Mouse (Mus musculus): ENCODE measurements around the gene Tpk1. TPM values are rescaled to one million over a fixed set of nuclear protein-coding genes. Genes with fewer than 3 reads are reported as not detected.
"Not testable (repeated sequence)": the region's sequence is repeated elsewhere in the genome, so short reads cannot be mapped to it uniquely, and the experiment has no call there.

Tpk1 gene
- total RNA-seq, 2 experiments from 2014 or later, result 5.5 to 6.2 TPM

DNA sequence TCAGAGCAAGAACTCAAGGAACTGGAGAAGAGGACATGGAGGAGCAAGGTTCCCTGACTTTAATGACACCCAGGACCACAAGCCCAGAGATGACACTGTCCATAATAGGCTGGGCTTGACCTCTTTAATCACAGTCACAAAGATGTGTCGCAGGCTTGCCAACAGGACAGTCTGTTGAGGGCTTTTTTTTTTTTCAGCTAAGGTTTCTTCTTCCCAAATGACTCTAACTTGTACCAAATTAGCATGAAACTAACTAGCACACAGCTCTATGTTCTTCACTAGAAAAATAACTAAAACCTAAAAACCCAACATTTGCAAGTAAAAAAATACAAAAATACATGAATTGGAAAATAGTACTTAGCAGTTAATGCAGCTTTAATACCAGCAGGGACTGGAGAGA is 27.2 kb downstream of the Tpk1 start:
- DNase-seq, result no peak

- DNase-seq, result no peak
These were observed 28.0 kb downstream of the Tpk1 start for GRCm38 (mm10) chr6:43638119-43638518.

DNA sequence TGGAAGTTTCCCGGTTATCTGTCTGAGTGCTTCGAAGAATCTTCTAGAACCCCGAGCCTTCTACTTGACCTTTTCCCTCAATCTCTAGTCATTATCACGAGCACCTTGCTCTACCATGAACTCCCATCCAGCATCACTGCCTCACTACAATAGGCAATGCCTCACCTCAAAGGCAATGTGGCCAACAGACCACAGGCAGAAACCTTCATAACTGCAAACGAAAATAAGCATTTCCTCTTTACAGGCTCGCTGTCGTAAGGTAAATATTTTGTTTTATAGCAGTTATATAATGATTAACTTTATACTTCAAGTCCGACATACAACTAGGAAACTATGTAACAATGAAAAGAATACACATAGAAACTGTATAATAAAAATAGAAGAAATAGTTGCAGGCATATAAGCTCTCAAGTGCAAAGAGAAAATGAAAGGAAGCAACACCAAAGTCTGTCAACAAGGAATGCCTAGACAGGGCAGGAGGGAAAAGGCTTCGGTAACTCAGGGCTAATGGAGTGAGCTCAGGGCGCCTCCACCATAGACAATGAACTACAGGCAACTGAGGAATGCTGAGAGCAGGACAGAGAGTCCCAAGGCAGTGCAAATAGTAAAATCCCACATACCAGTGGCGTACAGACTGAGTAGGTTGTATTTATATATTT is 29.0 kb downstream of the Tpk1 start:
- no peak for DNase-seq

DNA sequence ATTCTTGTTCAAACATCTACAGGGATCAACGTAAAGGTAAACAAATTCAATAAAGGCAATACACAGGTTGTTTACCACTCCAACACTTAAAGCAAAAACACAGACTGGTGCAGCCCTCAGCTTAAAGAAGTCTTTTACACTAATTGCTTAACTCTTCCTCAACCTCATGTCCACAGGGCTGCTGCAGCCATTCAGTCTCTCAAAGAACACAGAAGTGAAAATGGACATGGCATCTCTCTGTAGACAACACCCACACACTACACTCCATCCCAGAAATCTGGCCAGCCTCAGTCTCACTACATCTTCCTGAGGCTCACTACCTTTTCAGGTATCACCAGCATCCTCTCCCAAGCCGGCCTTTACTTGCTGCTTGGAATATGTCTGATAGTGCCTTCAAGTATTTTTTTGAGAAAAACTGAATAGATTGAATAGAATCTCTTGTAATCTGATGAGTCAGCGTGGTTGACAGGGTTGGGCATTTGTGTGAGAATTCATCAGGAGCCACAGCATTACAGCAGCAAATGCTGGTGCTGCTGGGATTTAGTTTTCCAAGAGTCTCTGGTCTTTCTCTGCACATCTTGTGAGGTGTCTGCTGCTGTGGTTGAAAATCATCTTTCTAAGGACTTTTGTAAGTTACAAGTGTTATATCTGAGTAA is 32.6 kb downstream of the Tpk1 start:
- DNase-seq, result no peak

- no peak for DNase-seq
These were observed 33.2 kb downstream of the Tpk1 start for GRCm38 (mm10) chr6:43632871-43633270.

DNA sequence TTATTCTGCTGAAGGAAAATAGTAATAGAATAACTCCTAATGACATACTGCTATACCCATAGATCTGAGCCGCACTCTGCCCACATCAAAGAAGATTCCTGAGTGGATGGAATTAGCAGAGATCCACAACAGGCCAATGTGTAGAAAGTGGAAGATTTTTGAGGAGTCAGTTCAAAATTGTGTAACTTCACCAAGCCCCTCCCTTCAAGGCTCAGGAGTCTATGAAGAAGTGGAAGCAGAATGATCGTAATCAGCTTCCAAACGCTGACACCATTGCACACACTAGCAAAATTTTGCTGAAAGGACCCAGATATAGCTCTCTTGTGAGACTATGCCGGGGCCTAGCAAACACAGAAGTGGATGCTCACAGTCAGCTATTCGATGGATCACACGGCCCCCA is 42.6 kb downstream of the Tpk1 start:
- DNase-seq, result not testable (repeated sequence)

GRCm38 (mm10) chr6:43619258-43619657 is 46.8 kb downstream of the Tpk1 start:
- no peak for DNase-seq

- DNase-seq, result no peak
These were observed 54.3 kb downstream of the Tpk1 start for GRCm38 (mm10) chr6:43611770-43612169.

- DNase-seq, result no peak
These were observed 75.1 kb downstream of the Tpk1 start for GRCm38 (mm10) chr6:43590841-43591541.

- no peak for DNase-seq
These were observed 80.8 kb downstream of the Tpk1 start for GRCm38 (mm10) chr6:43585274-43585673.

DNA sequence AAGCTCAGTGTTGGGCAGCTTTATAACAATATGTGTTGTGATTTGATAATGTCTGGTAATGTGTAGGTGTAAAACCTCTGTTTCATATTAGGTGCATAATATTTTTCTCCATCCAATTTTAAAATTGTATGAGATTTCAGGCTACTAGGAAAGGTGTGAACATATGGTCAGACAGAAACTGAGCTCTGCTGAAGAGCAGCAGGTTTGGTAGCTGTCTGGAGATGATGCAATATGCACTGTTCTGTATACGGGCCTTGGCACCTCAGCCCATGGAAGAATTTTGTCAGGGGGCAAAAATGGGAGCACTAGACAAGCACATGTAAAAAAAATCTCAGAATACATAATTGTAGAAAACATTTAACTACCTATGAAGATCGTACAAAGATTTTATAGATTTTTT is 84.3 kb downstream of the Tpk1 start:
- DNase-seq, result no peak

GRCm38 (mm10) chr6:43567885-43568284 is 98.2 kb downstream of the Tpk1 start:
- DNase-seq, result no peak

- no peak for DNase-seq
These were observed 103.6 kb downstream of the Tpk1 start for GRCm38 (mm10) chr6:43562474-43562873.

GRCm38 (mm10) chr6:43551410-43551809 is 114.7 kb downstream of the Tpk1 start:
- no peak for DNase-seq

DNA sequence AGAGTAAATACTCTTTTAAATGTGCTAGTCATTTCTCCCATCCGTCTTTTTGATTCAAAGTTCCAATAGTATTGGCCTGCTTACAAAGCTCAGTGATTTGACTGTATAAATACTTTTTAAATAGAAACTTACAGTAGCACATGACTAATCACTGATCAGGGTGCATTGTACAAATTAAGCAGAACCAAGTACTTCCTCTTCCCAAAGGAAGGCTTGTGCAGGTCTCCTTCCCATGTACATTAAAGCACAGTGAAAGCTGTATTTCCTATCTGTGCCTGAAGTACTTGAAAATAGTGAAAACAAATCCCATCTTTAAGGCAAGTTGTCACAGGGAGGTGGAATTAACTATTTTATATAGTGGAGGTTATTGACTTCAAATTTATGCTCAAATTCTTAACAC is 119.5 kb downstream of the Tpk1 start:
- no peak for DNase-seq

GRCm38 (mm10) chr6:43537252-43537870 is 128.7 kb downstream of the Tpk1 start:
- DNase-seq, result no peak

DNA sequence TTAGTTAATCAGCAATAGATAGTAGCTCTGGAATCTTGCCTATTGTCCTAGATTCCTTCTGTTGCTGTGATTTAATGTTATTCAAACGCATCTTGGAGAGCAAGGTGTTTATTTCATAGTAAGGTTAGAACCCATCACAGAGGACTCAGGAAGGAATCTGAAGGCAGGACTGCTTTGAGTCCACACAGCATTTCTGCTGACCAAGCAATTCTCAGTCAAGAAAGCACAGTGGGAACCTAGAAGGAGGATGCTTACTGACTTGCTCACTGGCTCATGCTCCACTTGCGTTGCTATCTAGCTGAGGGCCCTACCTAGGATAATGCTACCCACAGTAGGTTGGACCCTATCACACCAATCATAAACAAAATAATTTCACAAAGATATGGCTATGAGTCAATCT is 130.6 kb downstream of the Tpk1 start:
- no peak for DNase-seq

- DNase-seq, result no peak
These were observed 132.8 kb downstream of the Tpk1 start for GRCm38 (mm10) chr6:43533323-43533722.

DNA sequence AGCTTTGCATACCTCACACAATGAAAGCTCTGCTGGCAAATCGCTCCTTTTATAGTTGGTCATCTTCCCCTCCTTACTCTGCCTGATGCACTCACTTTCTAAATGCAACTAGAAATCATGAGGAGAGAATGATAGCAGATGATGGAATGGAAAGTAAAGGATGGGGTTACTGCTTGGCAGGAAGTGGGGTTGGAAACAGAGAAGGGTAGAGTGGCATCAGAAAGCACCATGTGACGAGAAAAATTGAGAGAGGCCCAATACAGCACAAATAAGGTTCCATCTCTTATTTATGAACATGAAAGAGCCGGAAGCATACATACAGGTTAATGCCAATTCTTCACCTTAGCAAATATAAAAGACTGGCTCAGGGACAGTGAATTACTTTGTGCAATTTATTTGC is 133.3 kb downstream of the Tpk1 start:
- DNase-seq, result no peak

- no peak for DNase-seq
These were observed 134.1 kb downstream of the Tpk1 start for GRCm38 (mm10) chr6:43531996-43532395.

GRCm38 (mm10) chr6:43528996-43529395 is 137.1 kb downstream of the Tpk1 start:
- DNase-seq, result no peak

GRCm38 (mm10) chr6:43525028-43525427 is 141.1 kb downstream of the Tpk1 start:
- DNase-seq, result no peak

- no peak for DNase-seq
These were observed 144.0 kb downstream of the Tpk1 start for GRCm38 (mm10) chr6:43522046-43522445.
